Mouse (Mus musculus) gastrocnemius, adult 18-20 months (tissue): Measurements from ENCODE around the gene Cmpk1. TPM values are rescaled to one million over a fixed set of nuclear protein-coding genes. Genes with fewer than 3 reads are reported as not detected.

Experiments used
- total RNA-seq, 2 experiments: library from RNA; stranded (reverse); gene quantifications; 2 replicates each; pipeline ENCODE4 v1.2.3; 2021

The Cmpk1 gene
- total RNA-seq, 2 experiments from 2014 or later = 16.9 to 17.1 TPM

Other genes with a start within 250 kb of the Cmpk1 start
- gene Gm12830, start 165.5 kb downstream of the Cmpk1 start, total RNA-seq = not detected
- under 1 TPM in 1 of 2 experiments, not detected in 1; 0.24 TPM for gene Foxd2, start 78.4 kb downstream of the Cmpk1 start, total RNA-seq
- not detected for gene Foxe3, start 61.2 kb downstream of the Cmpk1 start, total RNA-seq
- not detected for gene Stil, start 12.9 kb upstream of the Cmpk1 start, total RNA-seq
- gene Tal1, start 69.2 kb upstream of the Cmpk1 start, total RNA-seq = 1 to 10 TPM in 1 of 2 experiments, under 1 TPM in 1; 0.93 to 1.0 TPM
- not detected for gene Pdzk1ip1, start 101.5 kb upstream of the Cmpk1 start, total RNA-seq
- gene Cyp4x1, start 147.0 kb upstream of the Cmpk1 start, total RNA-seq = not detected